Mouse (Mus musculus) E14TG2a.4 (cell line): ENCODE measurements at regions not wholly inside any gene's neighbourhood (a gene's known extent, or its start where the extent isn't known, plus 50 kb on each side); places are given as distances from the start of the nearest gene placed in this dataset.

ENCODE experiments used
- CTCF ChIP-seq: conservative IDR thresholded peaks from 2 replicates; pipeline ENCODE4 v1.5.1; 2014; ENCODE audit warnings: low read length
- NANOG ChIP-seq: IDR thresholded peaks from 2 replicates; pipeline ENCODE4 v1.6.1; 2014; ENCODE audit warnings: borderline replicate concordance, low read length, mixed read lengths
- POU5F1 ChIP-seq: IDR thresholded peaks from 2 replicates; pipeline ENCODE4 v1.6.1; 2014; ENCODE audit warnings: low read length, borderline replicate concordance

DNA sequence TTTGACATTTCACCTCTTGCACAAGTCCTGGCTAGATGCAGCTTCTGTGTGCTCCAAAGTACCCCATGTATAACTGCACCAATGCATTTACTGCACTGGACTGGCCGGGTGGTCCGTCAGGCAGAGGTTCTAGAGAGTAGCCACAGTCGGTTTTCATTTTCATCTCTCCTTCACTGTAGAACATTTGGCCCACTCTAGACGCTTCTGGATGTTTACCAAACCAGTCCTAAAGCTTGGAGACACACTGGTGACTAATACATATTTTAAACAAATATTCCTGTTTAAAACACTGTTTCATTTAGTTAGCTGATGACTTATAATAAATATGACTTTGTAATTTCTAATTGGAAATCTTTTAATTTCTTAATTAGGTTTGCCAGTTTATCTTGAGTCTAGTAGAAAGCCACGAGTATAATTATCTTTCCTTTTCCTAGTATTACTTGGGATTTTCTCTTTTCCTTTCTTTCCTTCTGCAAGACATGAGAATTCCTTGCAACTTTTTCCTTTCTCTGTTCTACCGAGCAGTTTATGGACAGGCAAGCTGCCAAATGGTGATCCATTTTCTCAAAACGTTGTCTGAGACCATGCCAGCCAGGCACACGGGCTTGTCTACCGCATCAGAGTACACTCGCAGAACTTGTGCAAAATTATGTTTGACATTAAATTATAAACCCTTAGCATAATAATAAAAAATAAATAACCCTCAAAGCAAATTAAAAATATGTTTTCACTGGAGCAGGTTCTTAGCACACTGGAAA is 250.4 kb upstream of the Zeb2 start:
- TF ChIP-seq CTCF (no peak), POU5F1 (no peak), NANOG (no peak)
